Mouse (Mus musculus): ENCODE data around the gene Lamtor4. TPM values are rescaled to one million over a fixed set of nuclear protein-coding genes. Genes with fewer than 3 reads are reported as not detected.

Gene Lamtor4
- polyA plus RNA-seq, 1 experiment = 97.7 TPM

DNA sequence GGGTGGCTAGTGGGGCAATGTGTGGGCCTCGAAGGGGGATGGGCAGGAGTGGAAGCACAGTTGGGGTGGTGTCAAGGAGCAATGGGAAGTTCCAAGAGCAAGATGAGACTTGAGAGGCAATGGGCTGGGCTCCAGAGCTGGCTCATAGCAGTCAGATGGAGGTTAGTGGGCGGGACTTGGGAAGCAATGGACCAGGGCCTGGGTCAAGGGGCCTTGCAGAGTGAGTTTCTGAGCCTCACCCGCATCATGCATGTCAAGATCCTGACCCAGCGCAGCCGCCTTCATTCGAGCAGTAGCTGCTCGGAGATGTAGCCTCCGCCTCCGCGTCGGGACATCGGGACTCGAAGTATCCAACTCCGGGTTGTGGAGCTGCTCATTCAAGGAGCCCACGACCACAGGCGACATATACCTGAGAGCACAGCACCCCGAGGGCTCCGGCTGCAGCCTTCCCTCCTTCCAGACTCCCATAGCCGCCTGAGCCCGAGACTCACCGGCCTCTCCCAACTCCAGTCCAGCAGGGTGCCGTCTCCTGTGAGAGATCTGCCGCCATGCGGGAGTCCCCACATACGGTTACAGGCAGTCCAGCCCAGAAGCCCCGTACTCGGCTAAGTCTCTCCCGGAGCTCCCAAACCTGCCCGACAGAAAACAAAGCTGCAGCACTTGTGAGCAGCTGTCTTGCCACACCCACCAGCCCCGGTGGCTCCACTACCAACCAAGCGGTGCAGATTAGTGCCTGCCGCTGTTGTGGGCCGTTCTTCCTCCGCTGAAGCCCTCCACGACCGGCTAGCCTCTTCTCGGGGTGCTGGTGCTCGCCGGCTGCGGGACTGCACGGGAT lies 20.2 kb downstream of the Lamtor4 start:
- no peak overlapping the region for H3ac ChIP-seq (ENCODE audit: control insufficient read depth, insufficient read length)
- no peak overlapping the region for H3K4me2 ChIP-seq (ENCODE audit: low read depth)
- H3K79me2 ChIP-seq (ENCODE audit: control insufficient read depth, insufficient read depth) = no peaks in the 10 kb centered on the region
- no peaks in the 10 kb centered on the region for H3K36me3 ChIP-seq (ENCODE audit: control insufficient read depth, insufficient read depth)
- H3K27me3 ChIP-seq (ENCODE audit: control insufficient read depth, insufficient read depth, insufficient read length) = peaks cover 25% of the 10 kb centered on the region
- TF ChIP-seq POLR2AphosphoS2 (IDR thresholded peaks at IDR 0.05; ENCODE audit: insufficient read length, low read depth) = no peak
- no peak for TF ChIP-seq POLR2A (IDR thresholded peaks at IDR 0.05; ENCODE audit: insufficient read length, low read depth)
- TF ChIP-seq USF1 (IDR thresholded peaks at IDR 0.05; ENCODE audit: low read depth) = no peak
- H3K4me3 ChIP-seq = no peak overlapping the region

DNA sequence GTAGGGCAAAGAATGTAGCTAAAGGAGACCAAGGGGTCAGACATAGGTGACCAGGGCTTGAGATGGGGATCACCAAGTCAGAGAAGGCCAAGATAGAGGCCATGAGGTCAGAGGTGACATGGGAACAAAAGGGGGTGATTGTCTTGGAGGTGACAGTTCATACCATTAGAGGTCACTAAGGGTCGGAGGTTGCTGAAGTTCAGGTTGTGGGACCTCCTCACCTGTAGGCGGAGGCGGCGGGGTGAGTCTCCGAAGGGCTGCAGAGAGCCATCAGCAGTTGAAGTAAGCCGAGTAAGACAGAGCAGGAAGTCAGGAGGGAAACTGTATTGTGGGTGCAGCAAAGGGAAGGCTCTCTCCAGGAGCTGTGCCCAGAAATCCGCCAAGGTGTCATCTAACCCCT lies 22.7 kb downstream of the Lamtor4 start:
- TF ChIP-seq MAX (IDR thresholded peaks at IDR 0.05; ENCODE audit: low read depth) (no peak), CEBPB (IDR thresholded peaks at IDR 0.05; ENCODE audit: insufficient read depth, poor library complexity, severe bottlenecking) (no peak), SRF (IDR thresholded peaks at IDR 0.05; ENCODE audit: control insufficient read depth, insufficient read length, low read depth) (no peak), USF1 (IDR thresholded peaks at IDR 0.05; ENCODE audit: low read depth) (no peak), REST (IDR thresholded peaks at IDR 0.05; ENCODE audit: insufficient read depth, insufficient read length) (no peak)
- Histone ChIP-seq H3K36me3 (ENCODE audit: control insufficient read depth, insufficient read depth) (no peaks in the 10 kb centered on the region), H3K4me3 (no peak overlapping the region), H3K79me2 (ENCODE audit: control insufficient read depth, insufficient read depth) (no peaks in the 10 kb centered on the region), H3K27me3 (ENCODE audit: control insufficient read depth, insufficient read depth, insufficient read length) (peaks cover 5% of the 10 kb centered on the region), H3ac (ENCODE audit: control insufficient read depth, insufficient read length) (no peak overlapping the region), H3K4me2 (ENCODE audit: low read depth) (no peak overlapping the region)

DNA sequence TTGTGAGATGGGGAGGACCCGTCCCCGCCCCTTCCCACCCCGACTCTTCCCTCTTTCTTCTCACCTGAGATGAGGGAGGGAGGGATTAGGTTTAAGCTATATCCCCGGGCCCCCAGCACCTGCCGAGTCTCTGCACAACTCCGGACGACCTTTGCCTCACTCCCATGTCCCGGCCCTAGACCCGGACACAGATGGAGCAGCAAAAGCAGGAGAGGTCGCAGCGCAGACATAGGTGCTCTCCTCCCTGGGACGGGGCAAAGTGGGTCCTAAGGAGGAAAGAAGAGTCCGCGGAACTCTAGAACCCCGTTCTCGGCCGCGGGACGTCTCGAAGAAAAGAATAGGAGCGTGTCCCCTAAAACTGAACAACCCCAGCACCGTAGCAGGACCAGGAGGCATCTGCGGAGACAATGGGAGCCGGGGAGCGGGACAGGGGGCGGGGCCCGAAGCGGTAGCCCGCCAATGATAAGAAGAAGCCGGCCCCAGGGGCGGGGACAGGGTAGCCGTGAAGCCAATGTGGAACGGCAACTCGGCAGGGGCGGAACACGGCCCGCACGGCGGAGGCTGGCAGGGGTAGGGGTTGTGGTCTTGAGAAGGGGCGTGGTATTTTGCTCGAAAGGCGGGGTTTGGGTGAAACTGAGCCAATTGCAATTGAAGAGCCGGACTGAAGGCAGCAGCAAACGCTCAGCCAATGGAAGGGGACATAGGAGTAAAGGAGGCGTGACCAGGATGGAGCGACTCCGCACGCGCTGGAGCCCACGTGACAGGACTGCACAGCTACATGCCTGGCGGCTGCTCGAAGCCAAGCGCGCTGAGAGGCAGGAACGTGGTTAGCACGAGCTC lies 24.5 kb downstream of the Lamtor4 start, which contains the start of the genes Gm43720, Gpc2 and Stag3:
TSS of gene Gm43720 (minus strand) at position 374 of the 840 bp plus-strand sequence.
TSS of gene Gpc2 (minus strand) at position 421 of the 840 bp plus-strand sequence.
TSS of gene Stag3 (plus strand) at position 656 of the 840 bp plus-strand sequence.
- Histone ChIP-seq H3K4me2 (ENCODE audit: low read depth) (peak within 1 kb of the TSS; percentile 38), H3K36me3 (ENCODE audit: control insufficient read depth, insufficient read depth) (no peaks in the 10 kb centered on the region), H3K79me2 (ENCODE audit: control insufficient read depth, insufficient read depth) (no peaks in the 10 kb centered on the region), H3K4me3 (no peak within 1 kb of the TSS), H3ac (ENCODE audit: control insufficient read depth, insufficient read length) (no peak within 1 kb of the TSS), H3K27me3 (ENCODE audit: control insufficient read depth, insufficient read depth, insufficient read length) (no peaks in the 10 kb centered on the region)
- no peak for TF ChIP-seq CEBPB (IDR thresholded peaks at IDR 0.05; ENCODE audit: insufficient read depth, poor library complexity, severe bottlenecking)
- no peak for TF ChIP-seq POLR2AphosphoS2 (IDR thresholded peaks at IDR 0.05; ENCODE audit: insufficient read length, low read depth)
- TF ChIP-seq POLR2A (IDR thresholded peaks at IDR 0.05; ENCODE audit: insufficient read length, low read depth) = no peak
- TF ChIP-seq SRF (IDR thresholded peaks at IDR 0.05; ENCODE audit: control insufficient read depth, insufficient read length, low read depth) = no peak
- no peak for TF ChIP-seq E2F4 (IDR thresholded peaks at IDR 0.05; ENCODE audit: insufficient read depth)
- TF ChIP-seq USF1 (IDR thresholded peaks at IDR 0.05; ENCODE audit: low read depth) = no peak
- TF ChIP-seq MAX (IDR thresholded peaks at IDR 0.05; ENCODE audit: low read depth) = no peak
- no peak for TF ChIP-seq MYOG (IDR thresholded peaks at IDR 0.05; ENCODE audit: control insufficient read depth in 1 of 3, insufficient read depth in 1 of 3, insufficient read length in 2 of 3, low read depth in 2 of 3)
- no peak for TF ChIP-seq TCF3 (IDR thresholded peaks at IDR 0.05; ENCODE audit: insufficient read length, low read depth)
- no peak for TF ChIP-seq REST (IDR thresholded peaks at IDR 0.05; ENCODE audit: insufficient read depth, insufficient read length)

DNA sequence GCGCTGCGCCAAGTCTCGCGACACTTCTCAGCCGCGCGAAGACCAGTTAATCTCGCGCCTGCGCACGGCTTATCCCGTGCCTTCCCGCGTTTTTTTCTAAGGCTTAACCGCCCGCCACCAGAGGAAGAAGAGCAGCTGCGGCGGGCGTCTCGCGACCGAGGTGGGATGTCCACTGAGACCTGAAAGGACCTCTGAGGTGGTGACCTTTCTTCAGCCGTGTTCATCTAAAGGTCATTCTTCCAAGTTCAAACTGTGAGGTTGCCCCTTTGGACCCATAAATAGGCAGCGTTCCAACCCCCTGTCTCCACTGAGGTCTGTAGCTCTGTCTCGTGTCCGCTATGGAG lies 25.1 kb downstream of the Lamtor4 start:
- no peak for TF ChIP-seq POLR2A (IDR thresholded peaks at IDR 0.05; ENCODE audit: insufficient read length, low read depth)
- TF ChIP-seq TCF3 (IDR thresholded peaks at IDR 0.05; ENCODE audit: insufficient read length, low read depth) = no peak
- no peak for TF ChIP-seq SRF (IDR thresholded peaks at IDR 0.05; ENCODE audit: control insufficient read depth, insufficient read length, low read depth)
- no peak for TF ChIP-seq USF1 (IDR thresholded peaks at IDR 0.05; ENCODE audit: low read depth)
- TF ChIP-seq MAX (IDR thresholded peaks at IDR 0.05; ENCODE audit: low read depth) = no peak
- TF ChIP-seq REST (IDR thresholded peaks at IDR 0.05; ENCODE audit: insufficient read depth, insufficient read length) = no peak
- TF ChIP-seq POLR2AphosphoS2 (IDR thresholded peaks at IDR 0.05; ENCODE audit: insufficient read length, low read depth) = no peak
- no peak for TF ChIP-seq CEBPB (IDR thresholded peaks at IDR 0.05; ENCODE audit: insufficient read depth, poor library complexity, severe bottlenecking)
- no peak for TF ChIP-seq TCF12 (IDR thresholded peaks at IDR 0.05; ENCODE audit: insufficient read depth, poor library complexity, severe bottlenecking)
- no peak for TF ChIP-seq MYOD1 (IDR thresholded peaks at IDR 0.05; ENCODE audit: control insufficient read depth in 1 of 3, insufficient read length in 2 of 3, low read depth in 2 of 3)
- TF ChIP-seq MYOG (IDR thresholded peaks at IDR 0.05; ENCODE audit: control insufficient read depth in 1 of 3, insufficient read depth in 1 of 3, insufficient read length in 2 of 3, low read depth in 2 of 3) = no peak
- Histone ChIP-seq H3K4me3 (no peak overlapping the region), H3K4me2 (ENCODE audit: low read depth) (no peak overlapping the region), H3K79me2 (ENCODE audit: control insufficient read depth, insufficient read depth) (no peaks in the 10 kb centered on the region), H3K27me3 (ENCODE audit: control insufficient read depth, insufficient read depth, insufficient read length) (no peaks in the 10 kb centered on the region), H3ac (ENCODE audit: control insufficient read depth, insufficient read length) (no peak overlapping the region), H3K36me3 (ENCODE audit: control insufficient read depth, insufficient read depth) (no peaks in the 10 kb centered on the region)

DNA sequence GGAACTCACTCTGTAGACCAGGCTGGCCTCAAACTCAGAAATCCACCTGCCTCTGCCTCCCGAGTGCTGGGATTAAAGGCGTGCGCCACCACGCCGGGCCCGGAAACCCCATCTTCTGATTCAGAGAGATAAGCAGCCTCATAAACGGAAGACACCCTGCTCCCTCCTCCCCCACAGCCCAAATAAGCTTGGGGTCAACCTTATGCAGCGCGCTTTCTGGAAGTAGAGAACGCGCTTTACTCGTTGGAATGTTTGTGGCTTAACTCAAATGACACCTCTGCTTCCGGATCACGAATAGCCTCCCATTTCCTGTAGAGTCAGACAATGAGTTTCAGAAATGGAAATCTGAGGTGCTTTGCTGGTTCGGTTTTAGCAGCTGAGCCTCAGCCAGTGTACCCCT lies 25.5 kb downstream of the Lamtor4 start:
- H3K36me3 ChIP-seq (ENCODE audit: control insufficient read depth, insufficient read depth) = no peaks in the 10 kb centered on the region
- H3K4me3 ChIP-seq = no peak overlapping the region
- no peak overlapping the region for H3K4me2 ChIP-seq (ENCODE audit: low read depth)
- H3ac ChIP-seq (ENCODE audit: control insufficient read depth, insufficient read length) = no peak overlapping the region
- no peaks in the 10 kb centered on the region for H3K27me3 ChIP-seq (ENCODE audit: control insufficient read depth, insufficient read depth, insufficient read length)
- TF ChIP-seq TCF3 (IDR thresholded peaks at IDR 0.05; ENCODE audit: insufficient read length, low read depth) (no peak), REST (IDR thresholded peaks at IDR 0.05; ENCODE audit: insufficient read depth, insufficient read length) (no peak), TCF12 (IDR thresholded peaks at IDR 0.05; ENCODE audit: insufficient read depth, poor library complexity, severe bottlenecking) (no peak), MAX (IDR thresholded peaks at IDR 0.05; ENCODE audit: low read depth) (no peak), CEBPB (IDR thresholded peaks at IDR 0.05; ENCODE audit: insufficient read depth, poor library complexity, severe bottlenecking) (no peak), POLR2A (IDR thresholded peaks at IDR 0.05; ENCODE audit: insufficient read length, low read depth) (no peak), E2F4 (IDR thresholded peaks at IDR 0.05; ENCODE audit: insufficient read depth) (no peak), MYOG (IDR thresholded peaks at IDR 0.05; ENCODE audit: control insufficient read depth in 1 of 3, insufficient read depth in 1 of 3, insufficient read length in 2 of 3, low read depth in 2 of 3) (no peak), POLR2AphosphoS2 (IDR thresholded peaks at IDR 0.05; ENCODE audit: insufficient read length, low read depth) (no peak), SRF (IDR thresholded peaks at IDR 0.05; ENCODE audit: control insufficient read depth, insufficient read length, low read depth) (no peak), MYOD1 (IDR thresholded peaks at IDR 0.05; ENCODE audit: control insufficient read depth in 1 of 3, insufficient read length in 2 of 3, low read depth in 2 of 3) (no peak)
- H3K79me2 ChIP-seq (ENCODE audit: control insufficient read depth, insufficient read depth) = no peaks in the 10 kb centered on the region

Measured in myocyte (in vitro differentiated cells).